Mouse (Mus musculus): ENCODE data around the gene Herpud2. TPM values are rescaled to one million over a fixed set of nuclear protein-coding genes. Genes with fewer than 3 reads are reported as not detected.

Herpud2 gene
- total RNA-seq (2021), result 10 to 100 TPM; 48.5 to 49.8 TPM

DNA sequence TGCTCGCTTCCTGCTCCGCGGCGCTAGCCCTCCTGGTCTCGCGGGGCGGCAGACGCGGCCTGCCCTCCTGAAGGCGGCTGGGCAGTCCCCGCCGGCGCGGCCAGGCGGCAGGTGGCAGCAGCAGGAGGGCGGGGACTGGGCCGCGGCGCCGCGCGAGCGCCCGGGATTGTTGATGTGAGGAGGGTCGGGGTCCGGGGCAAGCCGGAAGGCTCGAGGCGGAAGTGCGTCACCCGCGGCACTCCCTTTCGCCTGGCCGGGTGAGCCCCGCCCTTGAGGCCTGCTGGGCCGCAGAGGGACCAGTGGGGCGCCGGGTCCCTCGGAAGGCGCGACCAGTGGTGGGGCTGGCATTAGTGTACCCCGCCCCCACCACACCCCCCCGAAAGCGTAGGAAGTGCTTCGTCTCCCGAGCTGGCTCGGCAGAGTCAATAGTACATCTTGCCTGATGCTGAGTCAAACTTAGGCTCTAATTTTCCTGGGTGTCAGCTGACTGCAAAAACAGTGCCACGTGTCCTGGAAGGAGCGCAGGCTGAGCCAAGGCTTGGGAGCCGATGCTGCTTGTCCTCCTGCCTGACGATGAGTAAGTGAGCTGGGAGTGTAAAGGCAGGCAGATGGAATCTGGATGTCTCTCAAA, at the start of gene Herpud2:
Gene Herpud2 (minus strand): TSS at position 210 of the 631 bp plus-strand sequence.
- peak; percentile 77 to 88 for DNase-seq (ENCODE audit: extremely low spot score in 1 of 2, low spot score in 1 of 2)

DNA sequence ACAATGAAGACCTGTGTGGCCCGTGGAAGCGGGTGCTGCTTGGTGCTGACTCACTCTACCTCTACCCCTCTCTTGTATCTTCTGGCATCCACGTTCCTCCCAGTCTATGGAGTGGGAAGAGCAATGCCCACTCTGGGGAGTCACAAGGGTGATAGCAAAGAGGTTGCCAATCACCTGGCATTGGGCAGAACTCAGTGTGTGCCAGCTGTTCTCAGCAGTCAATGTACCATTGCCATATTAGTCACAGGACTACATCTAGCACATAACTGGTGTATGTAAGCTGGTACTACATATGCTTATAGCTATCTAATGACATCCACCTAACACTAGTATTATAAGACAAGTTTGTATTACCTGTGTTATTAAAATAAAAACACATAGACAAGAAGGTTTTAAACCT, 49.4 kb upstream of the Herpud2 start:
- no peak for DNase-seq (ENCODE audit: extremely low spot score in 1 of 2, low spot score in 1 of 2)

DNA sequence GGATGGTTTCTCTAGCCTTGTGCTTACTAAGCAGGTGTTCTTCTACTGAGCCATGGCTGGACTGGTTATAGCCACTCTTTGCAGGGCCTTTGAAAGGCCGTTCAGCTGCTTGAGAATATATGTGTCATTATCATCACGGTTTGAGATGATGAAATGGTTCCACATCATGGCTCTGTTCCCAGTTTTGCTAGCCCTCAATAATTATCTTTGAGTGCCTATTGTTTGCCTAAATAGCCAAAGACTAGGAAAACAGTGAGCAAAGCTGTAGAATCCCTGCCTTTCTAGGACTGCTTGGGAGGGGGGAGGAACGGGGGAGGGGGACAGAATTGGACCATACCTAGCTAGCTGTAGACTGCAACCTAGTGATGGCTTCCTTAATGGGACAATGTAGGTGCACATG, 48.5 kb upstream of the Herpud2 start:
- DNase-seq (ENCODE audit: extremely low spot score in 1 of 2, low spot score in 1 of 2), result no peak

DNA sequence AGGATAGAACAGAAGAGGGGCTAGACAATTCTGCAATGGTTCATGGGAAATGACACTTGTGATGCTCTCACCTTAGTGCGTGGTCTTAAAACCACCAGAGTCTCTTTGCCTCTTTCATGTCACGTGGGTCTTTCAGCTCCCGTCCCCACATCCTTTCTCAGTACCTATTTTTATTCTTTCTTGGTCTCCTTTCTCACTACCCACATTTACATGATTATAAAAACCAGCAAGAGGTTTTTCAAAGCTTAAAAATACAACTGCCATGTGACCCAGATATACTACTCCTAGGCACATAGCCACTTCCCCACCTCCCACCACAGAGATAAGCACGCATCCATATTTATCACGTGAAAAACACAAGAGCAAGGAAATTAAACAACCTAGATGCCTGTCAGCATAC, 45.1 kb upstream of the Herpud2 start:
- no peak for DNase-seq (ENCODE audit: extremely low spot score in 1 of 2, low spot score in 1 of 2)

DNA sequence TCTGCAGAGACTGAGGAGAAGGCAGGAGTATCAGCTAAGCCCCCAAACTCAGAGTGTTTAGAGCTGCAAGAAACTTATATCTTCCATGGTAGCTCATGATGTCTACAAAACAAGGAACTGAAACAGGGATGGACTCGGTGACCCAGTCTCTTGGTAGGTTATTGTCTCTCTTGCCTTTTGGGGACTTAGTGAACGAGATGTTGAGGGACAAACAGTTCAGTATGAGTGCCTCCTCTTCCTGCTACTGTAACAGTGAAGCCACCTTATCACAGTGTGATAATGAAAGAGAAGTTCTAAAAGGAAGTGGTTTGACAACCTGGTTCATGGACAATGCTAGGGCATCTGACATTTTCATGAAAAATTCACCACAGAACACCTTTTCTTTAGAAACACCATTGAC, 40.0 kb upstream of the Herpud2 start:
- no peak for DNase-seq (ENCODE audit: extremely low spot score in 1 of 2, low spot score in 1 of 2)

DNA sequence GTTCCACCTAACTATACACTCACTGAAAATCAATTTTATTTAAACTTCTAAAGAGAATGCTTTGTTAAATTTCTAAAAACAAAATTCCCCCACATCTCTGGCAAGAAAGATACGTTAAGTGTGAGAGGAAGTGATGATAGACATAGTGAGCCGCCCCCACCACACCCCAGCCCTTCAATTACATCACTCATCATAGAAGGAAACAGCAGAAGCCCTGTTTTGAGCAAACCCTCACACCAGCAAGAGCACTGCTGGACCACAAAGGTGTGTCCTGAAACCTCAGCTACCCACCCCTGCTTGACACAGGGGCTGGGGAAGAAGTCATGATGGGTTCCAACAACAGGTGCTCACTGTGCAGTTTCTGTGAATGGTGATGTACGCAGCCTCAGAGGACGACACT, 34.9 kb upstream of the Herpud2 start:
- no peak for DNase-seq (ENCODE audit: extremely low spot score in 1 of 2, low spot score in 1 of 2)

DNA sequence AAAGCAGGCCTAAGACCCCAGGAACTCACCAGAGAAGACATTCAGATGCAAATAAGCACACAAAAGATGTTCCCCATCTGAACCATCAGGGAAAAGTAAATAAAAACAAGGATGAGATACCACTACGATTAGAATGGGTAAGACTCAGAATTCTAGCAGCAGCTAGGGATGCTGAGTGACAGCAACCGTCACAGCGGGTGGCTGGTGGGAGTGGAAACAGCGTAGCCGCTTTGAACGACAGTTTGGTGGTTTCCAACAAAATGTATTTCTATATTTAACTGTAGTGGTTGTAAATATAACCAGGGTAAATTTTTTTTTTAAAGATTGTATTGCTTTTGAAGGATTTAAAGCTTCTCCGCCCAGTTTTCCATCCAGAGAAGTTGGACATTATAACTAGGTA, 34.2 kb upstream of the Herpud2 start:
- DNase-seq (ENCODE audit: extremely low spot score in 1 of 2, low spot score in 1 of 2), result no peak

DNA sequence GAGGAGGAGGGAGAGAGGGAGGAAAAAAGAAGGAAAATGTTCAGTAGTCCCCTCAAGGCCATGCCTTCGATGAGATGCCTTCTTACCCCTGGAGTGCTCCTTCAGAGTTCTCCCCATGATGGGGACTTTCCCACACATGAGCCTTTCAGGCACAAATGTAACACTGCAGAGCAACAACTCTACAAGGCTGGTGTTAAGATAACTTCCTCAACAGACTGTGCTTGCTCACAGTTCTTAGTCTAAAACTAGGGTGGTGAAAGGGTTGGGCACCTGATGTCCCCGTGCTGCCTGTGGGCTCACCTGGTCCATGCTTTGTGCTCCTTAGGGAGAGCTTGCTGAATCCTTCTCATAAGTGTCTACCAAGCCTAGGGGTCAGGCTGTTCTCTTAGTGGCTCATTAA, 33.0 kb upstream of the Herpud2 start:
- DNase-seq (ENCODE audit: extremely low spot score in 1 of 2, low spot score in 1 of 2), result no peak

DNA sequence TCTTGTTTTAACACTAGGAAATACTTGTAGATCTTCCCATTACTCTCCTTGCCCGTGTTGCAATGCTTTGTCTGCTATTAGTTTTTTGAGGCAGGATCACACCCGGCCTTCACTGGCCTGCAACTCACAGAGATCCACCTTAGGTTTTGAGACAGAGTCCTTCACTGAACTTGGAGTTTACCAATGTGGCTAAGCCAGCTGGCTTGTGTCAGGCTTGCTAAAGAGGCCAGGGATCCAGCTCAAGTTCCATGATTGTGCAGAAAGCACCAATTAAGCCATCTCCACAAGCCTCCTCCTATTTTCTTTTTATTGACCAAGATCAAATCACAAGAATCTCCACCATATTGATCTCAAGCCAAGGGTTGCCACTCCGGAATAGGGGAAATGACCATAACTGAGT, 26.4 kb upstream of the Herpud2 start:
- DNase-seq (ENCODE audit: extremely low spot score in 1 of 2, low spot score in 1 of 2), result no peak

DNA sequence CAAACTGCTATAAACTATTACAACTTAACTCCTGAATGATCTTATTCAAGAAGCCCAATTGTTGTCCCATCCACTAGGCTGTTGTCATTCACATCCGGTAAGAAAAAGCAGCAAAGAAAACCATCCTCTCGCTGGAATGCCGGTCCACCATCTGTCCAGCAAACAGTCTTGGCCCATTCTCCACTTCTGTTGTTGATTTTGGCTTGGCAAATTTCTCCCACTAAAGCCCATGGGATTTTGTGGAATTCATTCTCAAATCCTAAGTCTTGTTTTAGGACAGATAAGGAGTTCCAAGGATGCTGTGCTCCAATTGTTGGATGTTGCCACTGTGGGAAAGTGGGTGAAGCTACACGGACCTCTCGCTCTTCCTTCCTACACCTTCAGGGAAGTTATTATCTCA, 25.6 kb upstream of the Herpud2 start:
- DNase-seq (ENCODE audit: extremely low spot score in 1 of 2, low spot score in 1 of 2), result no peak

DNA sequence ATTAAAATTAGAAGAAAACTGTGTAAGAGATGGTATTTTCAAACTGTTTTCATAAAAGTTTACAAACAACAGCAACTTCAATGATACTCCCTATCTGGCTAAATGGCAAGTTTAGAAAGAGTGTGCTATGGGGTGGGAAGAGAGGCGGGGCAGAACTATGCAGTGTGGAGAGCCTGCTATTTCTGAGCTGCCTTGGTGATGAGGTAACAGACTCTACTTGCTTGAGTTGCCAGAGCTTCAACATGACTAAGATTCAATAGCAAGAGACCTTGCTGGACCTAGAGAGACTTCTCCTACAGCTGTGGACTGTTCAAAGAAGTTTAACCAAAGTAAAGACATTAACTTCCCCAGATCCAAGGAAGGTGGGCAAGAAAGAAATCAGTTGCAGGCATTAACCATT, 24.9 kb upstream of the Herpud2 start:
- no peak for DNase-seq (ENCODE audit: extremely low spot score in 1 of 2, low spot score in 1 of 2)

DNA sequence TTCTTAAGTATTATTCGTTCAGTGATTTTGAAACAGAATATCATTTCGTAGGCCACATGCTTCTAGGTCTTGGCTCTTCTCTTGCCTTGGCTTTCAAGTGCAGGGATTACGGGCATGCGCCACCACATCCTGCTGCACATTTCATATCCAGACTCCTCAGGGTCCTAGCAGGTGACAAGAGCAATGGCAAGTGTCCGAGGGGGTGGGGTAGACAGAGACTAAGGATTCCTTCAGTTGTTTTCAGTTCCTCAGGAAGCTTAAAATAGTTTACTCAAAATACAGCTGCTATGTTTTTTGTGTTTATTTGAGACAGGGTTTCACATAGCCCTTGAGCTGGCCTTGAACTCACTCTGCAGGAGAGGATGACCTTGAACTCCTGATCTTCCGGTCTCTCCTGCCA, 24.4 kb upstream of the Herpud2 start:
- no peak for DNase-seq (ENCODE audit: extremely low spot score in 1 of 2, low spot score in 1 of 2)

DNA sequence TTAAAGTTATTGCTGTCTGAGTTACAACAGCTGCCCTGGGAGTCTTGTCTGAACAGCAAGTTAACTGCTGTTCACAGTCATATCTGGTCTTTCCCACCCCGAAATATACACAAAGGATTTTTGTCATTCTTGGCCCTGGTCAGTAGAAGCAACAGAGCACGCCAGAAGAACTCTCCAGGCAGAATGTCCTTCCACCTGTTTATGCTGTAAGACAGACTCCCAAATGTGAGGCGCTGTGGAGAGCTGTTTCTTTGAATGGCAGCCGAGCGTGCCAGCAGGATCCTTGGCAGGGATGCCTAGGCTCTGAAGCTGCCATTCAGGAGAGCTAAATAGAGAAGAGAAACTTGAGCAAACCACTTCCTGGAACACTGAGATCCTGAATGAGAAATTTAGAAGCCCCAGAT, 23.4 kb upstream of the Herpud2 start:
- DNase-seq (ENCODE audit: extremely low spot score in 1 of 2, low spot score in 1 of 2), result peak; percentile 30 to 55

DNA sequence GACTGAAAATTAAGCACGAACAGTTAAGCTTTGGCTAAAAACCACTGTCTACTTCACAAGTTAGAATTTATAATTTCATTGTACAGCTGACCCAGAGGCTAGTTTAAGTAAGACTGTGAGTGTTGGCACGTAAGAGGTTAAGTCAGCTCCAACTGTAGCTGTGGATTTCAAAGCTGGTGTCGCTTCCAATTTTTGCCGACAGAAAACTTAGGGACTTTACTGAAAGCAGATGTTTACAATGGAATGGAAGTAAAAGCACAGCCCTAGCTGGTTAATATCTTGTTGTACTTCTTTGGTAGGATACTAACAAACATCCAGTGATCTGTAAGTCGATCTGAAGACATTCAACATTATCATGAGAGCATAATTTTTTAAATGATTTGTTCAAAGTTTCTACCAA, 23.0 kb upstream of the Herpud2 start:
- no peak for DNase-seq (ENCODE audit: extremely low spot score in 1 of 2, low spot score in 1 of 2)

DNA sequence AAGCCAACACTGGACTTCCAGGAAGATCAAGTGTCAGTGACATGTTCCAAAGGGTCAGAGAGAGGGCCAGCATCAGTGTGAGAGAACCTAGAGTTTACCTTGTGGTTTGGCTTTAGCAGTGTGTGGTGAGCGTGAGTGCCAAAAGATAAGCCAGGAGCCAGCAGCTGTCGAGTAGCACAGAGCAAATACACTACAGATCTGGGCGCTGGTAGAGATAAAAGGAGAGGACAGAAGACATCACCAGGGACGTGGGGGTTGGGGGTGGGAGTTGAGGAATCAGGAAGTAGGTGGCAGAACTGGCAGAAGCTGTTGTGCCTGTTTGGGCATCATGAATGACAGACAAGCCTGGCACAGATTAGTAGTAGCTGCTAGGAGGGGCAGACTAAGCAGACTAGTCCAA, 21.6 kb upstream of the Herpud2 start:
- no peak for DNase-seq (ENCODE audit: extremely low spot score in 1 of 2, low spot score in 1 of 2)

DNA sequence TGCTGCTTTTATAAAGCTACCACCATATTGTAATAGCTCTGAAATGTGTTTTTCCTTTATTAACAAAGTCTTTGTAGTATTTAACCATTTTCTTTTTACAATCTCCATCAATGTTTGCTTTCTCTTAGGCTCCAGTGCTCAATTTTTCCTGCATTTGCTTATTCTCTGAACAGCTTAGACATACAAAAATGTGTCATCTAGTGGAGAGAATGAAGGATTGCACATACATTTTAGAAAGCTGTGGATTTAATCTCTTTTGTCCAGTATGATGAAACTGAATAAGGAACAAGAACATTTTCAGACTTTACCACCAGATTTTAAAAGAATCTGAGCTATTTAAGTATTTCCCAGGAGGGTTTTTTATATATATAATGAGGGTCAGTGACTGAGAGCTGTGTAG, 18.0 kb upstream of the Herpud2 start:
- no peak for DNase-seq (ENCODE audit: extremely low spot score in 1 of 2, low spot score in 1 of 2)

DNA sequence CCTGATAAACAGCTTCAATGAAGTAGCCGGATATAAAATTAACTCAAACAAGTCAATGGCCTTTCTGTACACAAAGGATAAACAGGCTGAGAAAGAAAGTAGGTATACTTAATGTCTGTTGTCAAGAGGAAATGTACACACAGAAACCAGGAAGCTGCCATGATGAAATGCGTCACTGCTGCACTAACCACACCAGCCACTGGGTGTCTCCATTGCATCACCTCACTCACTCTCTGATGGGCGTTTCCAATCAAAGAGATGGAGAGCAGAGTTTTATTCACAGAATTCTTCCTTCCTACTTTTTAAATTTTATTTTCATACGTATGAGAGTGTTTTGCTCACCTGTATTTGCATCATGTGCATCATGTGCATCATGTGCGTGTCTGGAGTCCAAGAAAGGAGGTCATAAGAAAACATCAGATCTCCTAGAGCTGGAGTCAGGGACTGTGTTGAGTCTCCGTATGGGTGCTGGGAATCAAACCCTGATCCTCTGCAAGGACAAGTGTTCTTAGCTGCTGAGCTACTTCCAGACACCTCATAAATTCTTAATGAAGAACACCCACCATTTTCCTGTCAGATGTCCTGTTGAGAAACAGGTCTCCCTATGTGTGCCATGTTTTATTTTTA, 16.0 kb upstream of the Herpud2 start:
- peak; percentile 61 to 85 for DNase-seq (ENCODE audit: extremely low spot score in 1 of 2, low spot score in 1 of 2)

DNA sequence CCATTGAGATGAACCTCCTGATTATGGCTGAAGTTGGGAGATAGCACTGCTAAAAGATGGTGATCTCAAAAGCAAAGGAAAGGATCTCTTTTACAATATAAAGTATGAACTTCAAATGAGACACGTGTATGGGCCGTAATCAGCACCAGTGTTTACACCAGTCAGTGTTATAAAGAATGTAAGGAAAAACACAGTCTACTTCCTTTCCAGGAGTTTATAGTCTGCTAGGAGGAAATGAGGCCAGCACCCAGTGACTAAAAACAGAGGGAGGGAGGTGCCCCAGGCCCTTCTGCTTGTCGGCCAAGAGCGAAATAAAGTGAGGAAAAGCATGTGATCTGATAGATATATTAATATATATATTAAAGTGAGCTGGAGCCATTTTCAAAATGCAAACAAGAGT, 6.6 kb upstream of the Herpud2 start:
- no peak for DNase-seq (ENCODE audit: extremely low spot score in 1 of 2, low spot score in 1 of 2)

DNA sequence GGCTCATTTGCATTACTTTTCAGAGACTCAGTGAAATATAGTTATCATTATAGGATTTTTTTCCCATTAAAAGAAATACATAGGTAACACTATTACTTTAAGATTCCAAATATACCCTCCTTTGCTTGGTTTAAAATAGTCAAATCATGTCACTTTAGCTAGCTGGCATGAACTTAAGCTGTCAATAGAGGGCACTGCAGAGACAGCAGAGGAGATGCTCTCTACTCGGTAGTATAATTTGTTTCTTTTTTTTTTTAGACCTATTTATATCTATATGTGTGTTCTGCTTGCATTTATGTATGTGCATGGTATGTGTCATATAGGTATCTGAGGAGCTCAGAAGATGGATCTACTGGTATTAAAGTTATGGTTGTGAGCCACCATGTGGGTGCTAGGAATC, 4.8 kb upstream of the Herpud2 start:
- DNase-seq (ENCODE audit: extremely low spot score in 1 of 2, low spot score in 1 of 2), result no peak

DNA sequence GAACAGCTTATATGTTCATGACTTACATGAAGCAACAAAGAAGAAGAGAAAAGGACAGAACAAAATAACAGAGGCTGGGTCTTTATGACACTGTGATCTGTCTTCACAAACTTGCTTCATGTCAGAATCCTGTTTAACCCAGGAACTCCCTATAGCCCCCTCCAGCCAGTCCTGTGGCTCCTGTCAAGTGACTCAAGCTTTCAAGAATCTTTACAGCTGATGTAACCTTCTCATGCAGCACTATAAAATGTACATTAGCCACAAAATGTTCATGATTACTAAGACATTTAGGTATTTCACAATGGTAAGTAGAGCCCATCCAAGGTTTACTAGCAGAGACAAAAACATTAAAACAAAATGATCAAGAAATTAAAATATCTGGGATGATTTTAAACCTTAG, 1.4 kb upstream of the Herpud2 start:
- DNase-seq (ENCODE audit: extremely low spot score in 1 of 2, low spot score in 1 of 2), result no peak

DNA sequence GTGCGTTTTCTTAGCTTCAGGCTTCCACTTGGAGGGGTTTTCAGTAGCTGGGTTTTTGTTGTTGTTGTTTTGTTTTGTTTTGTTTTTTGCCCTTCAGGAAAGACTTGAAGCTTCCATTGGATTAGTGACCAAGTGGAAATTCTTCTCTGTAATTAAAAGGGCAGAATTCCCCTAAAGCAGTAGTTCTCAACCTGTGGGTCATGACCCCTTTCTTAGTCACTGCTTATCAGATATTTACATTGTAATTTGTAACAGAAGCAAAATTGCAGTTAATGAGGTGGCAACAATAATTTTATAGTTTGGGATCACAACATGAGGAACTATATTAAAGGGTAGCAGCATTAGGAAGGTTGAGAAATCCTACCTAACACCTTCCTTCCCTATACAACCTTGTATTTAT, 837 bp upstream of the Herpud2 start:
- DNase-seq (ENCODE audit: extremely low spot score in 1 of 2, low spot score in 1 of 2), result no peak

DNA sequence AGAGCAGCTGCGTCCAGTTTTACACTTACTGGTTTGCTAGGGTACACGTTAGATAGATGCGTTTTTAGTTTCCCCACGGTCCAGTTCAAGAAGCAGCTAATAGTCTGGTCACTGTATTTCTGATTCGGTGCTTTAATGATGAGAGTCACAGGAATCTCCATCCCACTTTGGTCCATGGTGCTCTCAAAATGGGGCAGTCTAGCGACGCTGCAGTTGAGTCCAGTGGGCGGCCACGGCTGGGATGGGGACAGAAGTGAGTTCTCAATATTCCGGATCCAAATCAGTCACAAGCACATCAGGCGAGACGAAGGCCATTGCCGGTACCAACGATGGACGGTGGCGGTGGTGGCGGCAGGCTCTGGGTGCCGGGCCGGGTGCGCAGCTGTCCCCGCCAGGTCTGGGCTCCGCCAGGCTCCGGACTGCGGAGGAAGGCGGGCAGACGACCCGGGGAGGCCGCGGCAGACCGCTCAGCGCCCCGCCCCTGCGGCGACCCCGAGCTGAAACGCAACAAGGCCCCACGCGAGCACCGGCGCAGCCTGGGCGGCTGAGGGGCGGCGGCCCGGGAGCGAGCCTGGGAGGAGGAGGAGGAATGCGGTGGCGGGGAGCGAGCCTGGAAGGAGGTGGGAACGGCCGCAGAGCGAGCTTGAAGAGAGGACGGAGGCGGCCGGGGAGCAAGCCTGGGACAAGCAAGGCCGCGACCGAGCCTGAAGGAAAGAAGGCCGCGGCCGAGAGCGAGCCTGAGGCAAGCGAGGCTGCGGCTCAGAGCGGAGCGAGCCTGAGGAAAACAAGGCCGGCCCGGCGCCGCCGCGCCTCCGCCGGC, 619 bp downstream of the Herpud2 start:
- DNase-seq (ENCODE audit: extremely low spot score in 1 of 2, low spot score in 1 of 2), result peak; percentile 33 to 59

Measured in layer of hippocampus, postnatal 25 days (tissue).